Mouse (Mus musculus) urinary bladder, postnatal 10 days (tissue): ENCODE data around the gene Cggbp1.

Source experiments
- DNase-seq: peaks from one replicate; pipeline ENCODE4 v3.0.0; 2022; ENCODE audit warnings: low spot score

The Cggbp1 gene

GRCm38 (mm10) chr16:64873416-64874305 lies 21.9 kb downstream of the Cggbp1 start:
- no peak for DNase-seq

- DNase-seq: no peak
Observed at GRCm38 (mm10) chr16:64875384-64875783, 23.6 kb downstream of the Cggbp1 start.

GRCm38 (mm10) chr16:64875822-64876221 lies 24.0 kb downstream of the Cggbp1 start:
- DNase-seq: no peak

- no peak for DNase-seq
Observed at GRCm38 (mm10) chr16:64876631-64877265, 25.0 kb downstream of the Cggbp1 start.

GRCm38 (mm10) chr16:64877314-64877713 lies 25.5 kb downstream of the Cggbp1 start:
- no peak for DNase-seq

- no peak for DNase-seq
Observed at GRCm38 (mm10) chr16:64878611-64879132, 26.9 kb downstream of the Cggbp1 start.

- no peak for DNase-seq
Observed at GRCm38 (mm10) chr16:64879735-64880134, 27.9 kb downstream of the Cggbp1 start.

- no peak for DNase-seq
Observed at GRCm38 (mm10) chr16:64880986-64881385, 29.2 kb downstream of the Cggbp1 start.

- no peak for DNase-seq
Observed at GRCm38 (mm10) chr16:64881442-64881841, 29.6 kb downstream of the Cggbp1 start.

- no peak for DNase-seq
Observed at GRCm38 (mm10) chr16:64883896-64884295, 32.1 kb downstream of the Cggbp1 start.

- no peak for DNase-seq
Observed at GRCm38 (mm10) chr16:64884420-64884838, 32.6 kb downstream of the Cggbp1 start.

- DNase-seq: no peak
Observed at GRCm38 (mm10) chr16:64885142-64885541, 33.3 kb downstream of the Cggbp1 start.

GRCm38 (mm10) chr16:64885547-64885946 lies 33.8 kb downstream of the Cggbp1 start:
- no peak for DNase-seq

- no peak for DNase-seq
Observed at GRCm38 (mm10) chr16:64889496-64889895, 37.7 kb downstream of the Cggbp1 start.

- DNase-seq: no peak
Observed at GRCm38 (mm10) chr16:64899084-64899483, 47.3 kb downstream of the Cggbp1 start.

- no peak for DNase-seq
Observed at GRCm38 (mm10) chr16:64903328-64903727, 51.5 kb downstream of the Cggbp1 start.

GRCm38 (mm10) chr16:64907112-64907511 lies 55.3 kb downstream of the Cggbp1 start:
- no peak for DNase-seq

- no peak for DNase-seq
Observed at GRCm38 (mm10) chr16:64908747-64909146, 57.0 kb downstream of the Cggbp1 start.
